Mouse (Mus musculus) E14TG2a.4 (cell line): ENCODE measurements around the gene Cd4.

Source experiments
- H3K27me3 ChIP-seq: 2 replicates; pipeline ENCODE4 v1.6.1; 2014; ENCODE audit warnings: low read length, control low read depth; ENCODE audit not compliant: insufficient read depth
- H3K36me3 ChIP-seq: 2 replicates; pipeline ENCODE4 v1.6.1; 2014; ENCODE audit warnings: low read length, control low read depth; ENCODE audit not compliant: insufficient read depth
- H3K4me1 ChIP-seq: replicated peaks from 2 replicates; pipeline ENCODE4 v1.6.1; 2014; ENCODE audit warnings: low read depth, low read length, control low read depth
- H3K4me3 ChIP-seq: replicated peaks from 2 replicates; pipeline ENCODE4 v1.5.1; 2014; ENCODE audit warnings: mild to moderate bottlenecking, low read length
- H3K9me3 ChIP-seq: 2 replicates; pipeline ENCODE4 v1.6.1; 2014; ENCODE audit warnings: low read length, control low read depth
- CTCF ChIP-seq: conservative IDR thresholded peaks from 2 replicates; pipeline ENCODE4 v1.5.1; 2014; ENCODE audit warnings: low read length
- NANOG ChIP-seq: IDR thresholded peaks from 2 replicates; pipeline ENCODE4 v1.6.1; 2014; ENCODE audit warnings: borderline replicate concordance, low read length, mixed read lengths
- POU5F1 ChIP-seq: IDR thresholded peaks from 2 replicates; pipeline ENCODE4 v1.6.1; 2014; ENCODE audit warnings: low read length, borderline replicate concordance

Cd4 gene

DNA sequence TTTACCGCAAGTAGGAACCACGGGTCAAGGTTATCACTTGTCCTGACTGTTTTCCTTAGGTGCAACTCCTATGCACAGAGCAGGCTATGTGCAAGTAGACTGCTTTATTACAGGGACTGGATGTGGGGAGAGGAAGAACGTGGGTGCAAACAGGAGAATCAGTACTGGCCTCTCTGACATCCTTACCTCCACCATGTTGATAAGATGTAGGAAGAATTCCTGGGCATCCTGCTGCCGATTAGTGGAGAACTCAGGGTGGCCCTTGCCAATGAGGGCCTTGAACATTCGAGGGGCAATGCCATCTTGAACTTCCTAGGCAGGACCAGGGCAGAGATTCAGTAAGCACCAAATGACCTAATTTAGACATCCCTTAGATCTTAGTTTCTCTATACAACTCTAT lies 67.1 kb downstream of the Cd4 start:
- Histone ChIP-seq H3K27me3 (no peaks in the 10 kb centered on the region), H3K4me1 (peaks cover 16% of the 10 kb centered on the region), H3K36me3 (peaks cover 100% of the 10 kb centered on the region), H3K9me3 (no peaks in the 10 kb centered on the region), H3K4me3 (no peak overlapping the region)
- TF ChIP-seq CTCF (no peak), NANOG (no peak), POU5F1 (no peak)

DNA sequence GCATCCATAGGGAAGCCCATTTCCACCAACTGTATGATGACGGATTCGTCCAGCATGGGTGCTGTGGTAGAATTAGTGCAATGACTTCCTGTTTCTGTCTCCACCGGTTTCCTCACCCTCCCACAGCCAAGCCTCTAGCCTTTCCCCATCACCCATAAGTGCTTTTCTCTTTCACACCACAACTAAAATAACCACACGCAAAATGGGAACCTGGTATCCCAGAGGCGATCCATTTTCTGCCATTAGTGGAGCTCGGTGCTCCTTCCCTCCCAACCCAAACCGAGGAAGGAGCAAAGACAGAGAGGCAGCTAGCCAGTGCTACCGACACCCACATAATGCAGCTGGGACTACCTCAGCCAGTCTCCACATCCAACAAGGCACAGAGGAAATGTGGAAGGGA lies 70.0 kb downstream of the Cd4 start:
- no peak for TF ChIP-seq POU5F1
- TF ChIP-seq NANOG, result no peak
- no peak for TF ChIP-seq CTCF
- no peaks in the 10 kb centered on the region for H3K9me3 ChIP-seq
- no peak overlapping the region for H3K4me3 ChIP-seq
- H3K27me3 ChIP-seq, result no peaks in the 10 kb centered on the region
- peaks cover 85% of the 10 kb centered on the region for H3K36me3 ChIP-seq
- peaks cover 33% of the 10 kb centered on the region for H3K4me1 ChIP-seq

DNA sequence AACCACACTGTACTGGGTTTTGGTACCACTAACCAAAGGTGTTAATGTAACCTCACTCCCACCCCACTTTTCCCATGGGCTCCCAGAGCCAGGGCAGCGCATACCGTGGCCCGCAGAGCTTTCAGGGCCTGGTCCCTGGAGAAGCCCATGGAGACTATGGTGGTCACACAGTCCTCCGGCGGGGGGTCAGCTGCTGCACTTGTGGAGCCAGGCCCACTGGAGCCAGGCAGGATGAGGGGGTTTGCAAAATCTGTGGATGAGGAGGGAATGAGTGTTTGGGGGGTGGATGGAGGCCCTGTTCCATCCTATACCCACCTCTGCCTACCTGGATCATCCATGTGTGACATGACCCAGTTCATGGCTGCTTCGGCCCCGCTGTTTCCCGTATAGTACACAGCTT lies 70.5 kb downstream of the Cd4 start:
- Histone ChIP-seq H3K4me1 (peaks cover 37% of the 10 kb centered on the region), H3K27me3 (no peaks in the 10 kb centered on the region), H3K4me3 (no peak overlapping the region), H3K9me3 (no peaks in the 10 kb centered on the region), H3K36me3 (peaks cover 85% of the 10 kb centered on the region)
- TF ChIP-seq NANOG, result no peak

DNA sequence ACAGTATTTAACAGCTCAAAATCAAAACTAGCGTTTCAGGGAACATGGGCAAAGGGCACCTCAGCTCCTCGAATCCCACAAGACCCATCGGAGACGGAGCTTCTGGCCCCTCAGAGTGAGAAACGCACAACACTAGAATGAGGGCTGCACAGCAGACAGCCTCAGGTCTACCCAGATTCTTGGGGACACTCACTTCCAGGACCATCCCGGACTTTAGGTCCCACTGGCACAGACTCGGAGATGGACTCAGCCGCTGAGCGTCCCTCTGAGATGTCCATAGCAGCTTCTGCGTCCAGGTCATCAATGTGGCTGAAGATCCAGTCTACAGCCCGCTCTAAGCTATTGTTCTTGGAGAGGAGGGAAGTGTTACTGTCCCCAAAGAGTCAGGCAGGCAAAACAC lies 70.9 kb downstream of the Cd4 start:
- H3K27me3 ChIP-seq, result no peaks in the 10 kb centered on the region
- TF ChIP-seq CTCF (no peak), NANOG (no peak)
- H3K36me3 ChIP-seq, result peaks cover 85% of the 10 kb centered on the region
- H3K4me3 ChIP-seq, result no peak overlapping the region
- H3K4me1 ChIP-seq, result peaks cover 42% of the 10 kb centered on the region
- H3K9me3 ChIP-seq, result no peaks in the 10 kb centered on the region

DNA sequence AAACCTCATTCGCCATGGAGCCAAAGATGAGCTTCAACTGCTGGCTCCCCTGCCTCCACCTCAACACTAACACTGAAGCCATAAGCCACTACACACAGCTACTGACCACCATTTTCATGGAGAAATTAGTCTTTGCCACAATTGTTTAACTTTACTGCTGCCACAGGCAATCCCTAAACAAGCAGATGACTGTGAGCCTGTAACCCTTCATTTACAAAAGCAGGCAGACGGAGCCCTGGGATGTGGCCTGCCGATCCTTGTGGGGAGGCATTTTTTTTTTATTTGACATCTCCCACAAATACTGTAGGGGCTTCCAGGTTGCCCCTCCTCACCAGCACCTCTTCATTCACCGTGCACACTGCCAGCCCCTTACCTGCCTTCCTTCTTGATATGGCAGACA lies 71.4 kb downstream of the Cd4 start:
- Histone ChIP-seq H3K4me3 (no peak overlapping the region), H3K9me3 (no peaks in the 10 kb centered on the region), H3K27me3 (no peaks in the 10 kb centered on the region), H3K36me3 (peaks cover 85% of the 10 kb centered on the region), H3K4me1 (peaks cover 47% of the 10 kb centered on the region)
- TF ChIP-seq POU5F1 (no peak), NANOG (no peak), CTCF (no peak)

DNA sequence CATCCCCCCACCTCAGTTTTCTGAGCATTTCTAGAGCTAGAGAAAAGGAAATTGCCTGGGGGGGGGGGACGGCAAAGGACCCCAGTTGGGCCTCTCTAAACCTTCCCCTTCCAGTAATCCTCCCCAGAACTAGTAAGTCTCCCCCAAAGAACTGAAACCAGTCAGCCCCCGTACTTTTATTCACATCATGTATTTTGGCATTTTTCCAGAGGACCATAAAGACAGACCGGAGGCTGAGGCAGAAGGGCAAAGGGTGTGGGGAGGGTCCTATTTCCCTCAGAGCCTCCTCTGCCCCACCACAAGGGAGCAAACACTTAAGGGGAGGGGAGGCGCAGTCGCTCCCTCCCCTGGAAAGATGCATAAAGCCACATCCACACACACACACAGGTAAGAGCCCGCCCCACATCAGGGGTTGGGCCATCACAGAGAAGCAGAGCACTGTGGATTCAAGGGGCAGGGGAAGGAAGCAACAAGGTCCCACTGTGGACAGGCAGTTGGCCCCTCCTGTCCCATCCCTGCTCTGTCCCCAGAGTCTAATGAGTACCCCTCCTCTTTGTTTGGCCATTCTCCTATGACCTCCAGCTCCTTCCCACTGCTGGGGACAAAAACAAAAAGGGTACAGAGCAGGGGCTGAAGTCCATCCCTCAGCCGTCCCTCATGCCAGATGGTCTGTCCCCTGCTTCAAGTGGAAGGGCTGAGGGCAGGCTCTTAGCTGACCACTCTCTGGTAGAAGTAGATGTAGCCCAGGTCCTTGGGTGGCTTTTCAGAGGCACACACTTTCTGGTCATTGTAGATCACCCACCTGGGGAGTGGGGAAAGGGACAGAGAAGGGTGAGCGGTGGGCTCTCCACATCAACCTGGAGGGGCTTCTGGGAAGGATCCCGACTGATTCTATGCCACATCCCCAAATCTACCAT lies 72.9 kb downstream of the Cd4 start:
- Histone ChIP-seq H3K36me3 (peaks cover 85% of the 10 kb centered on the region), H3K4me3 (peak overlapping the region; percentile 87; the same call in 1 of the 2 replicates), H3K4me1 (peaks cover 62% of the 10 kb centered on the region), H3K9me3 (no peaks in the 10 kb centered on the region), H3K27me3 (no peaks in the 10 kb centered on the region)
- TF ChIP-seq CTCF, result no peak
- TF ChIP-seq POU5F1, result no peak
- TF ChIP-seq NANOG, result no peak
